Mouse (Mus musculus): ENCODE measurements around the gene Gm28374.
"Not testable (repeated sequence)": the region's sequence is repeated elsewhere in the genome, so short reads cannot be mapped to it uniquely, and the experiment has no call there.

Gm28374 gene

GRCm38 (mm10) chr19:6082156-6082555 is at the start of gene Gm28374:
Gm28374 (minus strand) TSS chr19:6082256.
- no peak for DNase-seq (ENCODE audit: low read depth, low spot score)

- not testable (repeated sequence) for DNase-seq (ENCODE audit: low read depth, low spot score)
These were observed 48.5 kb upstream of the Gm28374 start for GRCm38 (mm10) chr19:6130414-6131128.

GRCm38 (mm10) chr19:6127760-6128341 is 45.8 kb upstream of the Gm28374 start, which contains the start of gene Snx15:
Snx15 (minus strand) TSS chr19:6128304.
- peak; percentile 89 for DNase-seq (ENCODE audit: low read depth, low spot score)

- DNase-seq (ENCODE audit: low read depth, low spot score) = no peak
These were observed 44.9 kb upstream of the Gm28374 start for GRCm38 (mm10) chr19:6126789-6127580.

- DNase-seq (ENCODE audit: low read depth, low spot score) = peak; percentile 39
These were observed 44.2 kb upstream of the Gm28374 start for GRCm38 (mm10) chr19:6126289-6126688.

GRCm38 (mm10) chr19:6124898-6125297 is 42.8 kb upstream of the Gm28374 start:
- no peak for DNase-seq (ENCODE audit: low read depth, low spot score)

GRCm38 (mm10) chr19:6123330-6123729 is 41.3 kb upstream of the Gm28374 start:
- no peak for DNase-seq (ENCODE audit: low read depth, low spot score)

- no peak for DNase-seq (ENCODE audit: low read depth, low spot score)
These were observed 39.7 kb upstream of the Gm28374 start for GRCm38 (mm10) chr19:6121761-6122160.

GRCm38 (mm10) chr19:6118677-6119185 is 36.7 kb upstream of the Gm28374 start:
- no peak for DNase-seq (ENCODE audit: low read depth, low spot score)

GRCm38 (mm10) chr19:6117986-6118676 is 36.1 kb upstream of the Gm28374 start, which contains the start of gene Sac3d1:
Sac3d1 (minus strand) TSS chr19:6118650.
- peak; percentile 79 for DNase-seq (ENCODE audit: low read depth, low spot score)

- DNase-seq (ENCODE audit: low read depth, low spot score) = no peak
These were observed 35.4 kb upstream of the Gm28374 start for GRCm38 (mm10) chr19:6117346-6117985.

- no peak for DNase-seq (ENCODE audit: low read depth, low spot score)
These were observed 34.2 kb upstream of the Gm28374 start for GRCm38 (mm10) chr19:6116113-6116850.

GRCm38 (mm10) chr19:6113116-6113515 is 31.1 kb upstream of the Gm28374 start:
- no peak for DNase-seq (ENCODE audit: low read depth, low spot score)

- no peak for DNase-seq (ENCODE audit: low read depth, low spot score)
These were observed 23.5 kb upstream of the Gm28374 start, which contains the start of gene Naaladl1 for GRCm38 (mm10) chr19:6105586-6105985. Naaladl1 (plus strand) TSS chr19:6105782.

- DNase-seq (ENCODE audit: low read depth, low spot score) = no peak
These were observed 22.4 kb upstream of the Gm28374 start for GRCm38 (mm10) chr19:6104476-6104875.

GRCm38 (mm10) chr19:6102169-6102853 is 20.3 kb upstream of the Gm28374 start:
- no peak for DNase-seq (ENCODE audit: low read depth, low spot score)

GRCm38 (mm10) chr19:6101186-6101585 is 19.1 kb upstream of the Gm28374 start:
- no peak for DNase-seq (ENCODE audit: low read depth, low spot score)

- DNase-seq (ENCODE audit: low read depth, low spot score) = no peak
These were observed 15.8 kb upstream of the Gm28374 start for GRCm38 (mm10) chr19:6097847-6098246.

- no peak for DNase-seq (ENCODE audit: low read depth, low spot score)
These were observed 12.1 kb upstream of the Gm28374 start, which contains the start of gene AC131692.1 for GRCm38 (mm10) chr19:6094119-6094518. AC131692.1 (plus strand) TSS chr19:6094419.

- no peak for DNase-seq (ENCODE audit: low read depth, low spot score)
These were observed 6.8 kb upstream of the Gm28374 start for GRCm38 (mm10) chr19:6088841-6089240.

All from retina, adult 2 months (tissue).